Mouse (Mus musculus) 3134 (cell line): ENCODE measurements around the gene Itga2.

Experiments used
- DNase-seq: peaks from one replicate; pipeline ENCODE4 v3.0.0-alpha.2; 2011; ENCODE audit warnings: low spot score; ENCODE audit not compliant: insufficient read length; ENCODE audit errors: extremely low read depth

Itga2 gene

DNA sequence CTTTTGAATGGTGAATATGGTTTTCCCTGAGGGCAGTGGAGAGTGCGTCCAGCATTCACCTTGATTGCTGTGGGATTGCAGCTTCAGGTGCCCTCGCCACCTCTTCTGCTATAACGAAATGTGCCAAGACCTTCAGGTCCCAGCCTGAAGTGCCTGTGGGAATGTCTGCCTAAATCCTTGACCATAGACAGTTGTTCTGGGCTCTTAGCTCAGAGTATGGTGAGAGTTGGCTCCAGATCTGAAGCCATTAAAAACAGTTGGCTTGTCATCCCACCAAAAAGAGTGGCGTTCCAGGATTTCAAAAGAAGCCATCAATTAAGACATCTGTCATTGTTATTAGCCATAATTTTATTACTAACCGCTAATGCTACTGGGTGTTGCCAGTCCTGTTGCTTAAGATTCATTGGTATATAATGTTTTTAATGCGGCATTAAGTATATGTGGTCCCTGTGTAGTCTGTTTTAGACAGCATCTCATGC lies 106.5 kb downstream of the Itga2 start:
- no peak for DNase-seq

DNA sequence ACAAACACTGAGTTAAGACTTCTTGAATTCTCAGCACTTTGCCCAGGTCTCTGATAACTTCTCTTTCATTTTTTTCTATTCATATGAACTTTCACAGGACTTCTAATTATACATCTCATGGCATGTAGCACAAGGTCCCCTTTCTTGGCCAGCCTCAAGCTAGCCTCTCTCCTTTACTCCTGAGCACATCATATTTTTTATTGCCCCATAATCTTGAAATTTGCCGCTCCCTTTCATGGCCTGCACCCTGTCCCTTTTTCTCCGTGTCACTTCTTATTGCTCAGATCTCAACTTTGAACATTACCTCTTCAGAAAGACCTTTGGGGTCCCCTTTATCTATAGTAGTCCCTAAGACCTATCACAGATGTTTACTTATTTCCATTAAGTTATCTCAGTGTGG lies 109.0 kb downstream of the Itga2 start:
- no peak for DNase-seq

DNA sequence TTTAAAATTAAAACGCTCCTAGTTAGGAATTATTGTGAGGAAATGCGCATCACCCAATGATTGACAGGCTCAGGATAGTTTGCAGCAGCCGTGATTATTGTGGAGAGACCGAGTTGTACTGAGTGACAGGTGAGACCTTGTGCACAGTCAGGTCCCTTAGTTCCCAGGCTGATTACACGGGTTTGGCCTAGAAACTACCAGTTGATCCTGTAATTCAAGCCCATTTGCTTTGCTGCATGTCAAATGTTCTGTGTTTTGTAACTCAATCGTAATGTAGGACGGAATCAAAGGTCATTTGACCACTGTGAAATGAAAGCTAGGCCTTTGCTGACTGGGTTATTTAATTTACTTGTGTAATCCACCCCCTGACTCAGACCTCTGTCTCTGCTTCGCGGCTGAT lies 113.4 kb downstream of the Itga2 start:
- DNase-seq: peak; percentile 11

DNA sequence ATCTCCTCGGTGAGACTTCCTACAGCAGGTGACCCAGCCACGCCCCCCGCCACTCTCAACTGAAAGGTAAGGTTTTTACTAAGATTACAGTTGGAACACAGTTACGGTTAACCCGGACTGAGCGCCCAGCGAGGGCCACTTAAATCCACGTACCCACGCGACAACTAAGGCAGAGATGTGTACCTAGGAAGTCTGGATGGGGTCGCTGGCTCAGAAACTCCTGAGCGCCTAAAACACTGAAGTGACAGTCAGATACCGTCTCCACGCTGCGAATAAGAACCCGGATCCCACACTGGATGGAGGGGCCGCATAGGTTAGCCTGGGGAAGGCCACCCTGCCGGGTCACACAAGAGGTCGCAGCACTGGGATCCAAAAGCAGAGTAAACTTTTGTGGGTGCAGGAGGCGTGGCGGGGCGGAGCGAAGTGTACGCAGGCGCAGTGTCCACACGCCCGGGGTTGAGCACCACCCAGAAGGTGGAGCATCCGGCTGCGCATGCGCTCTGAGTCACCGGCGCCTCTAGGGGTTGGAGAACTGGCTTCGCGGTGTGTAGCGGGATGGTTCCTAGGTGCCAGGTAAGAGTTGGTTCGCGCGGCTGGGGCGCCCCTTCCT lies 114.0 kb downstream of the Itga2 start, which contains the start of gene Mocs2:
TSS of gene Mocs2 (plus strand) at position 486 of the 610 bp plus-strand sequence.
- DNase-seq: peak; percentile 85

DNA sequence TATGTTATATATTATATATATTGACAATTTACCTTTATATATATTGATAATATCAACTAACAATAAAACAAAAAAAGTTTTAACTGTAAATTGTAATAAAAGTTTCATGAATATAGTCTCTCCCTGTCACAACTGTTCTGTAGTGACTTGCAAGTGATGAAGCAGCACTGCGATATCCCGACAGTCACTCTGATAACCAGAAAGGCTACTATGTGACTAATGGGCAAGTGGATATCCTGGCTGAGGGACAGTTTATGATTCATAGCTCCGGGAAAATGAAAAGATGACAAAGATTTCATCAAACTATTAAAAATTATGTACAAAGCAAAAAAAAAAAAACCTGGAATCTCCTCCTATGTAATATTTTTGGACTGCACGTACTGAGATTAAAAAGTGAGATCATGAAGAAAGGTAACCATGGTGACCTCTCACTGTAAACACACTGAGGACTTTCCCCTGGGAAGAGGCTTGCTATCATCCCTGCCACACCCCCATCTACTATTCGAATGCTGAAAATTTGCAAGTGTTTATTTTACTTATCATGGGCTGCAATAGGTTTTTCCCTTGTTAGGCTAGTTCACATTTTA lies 122.2 kb downstream of the Itga2 start:
- DNase-seq: no peak

DNA sequence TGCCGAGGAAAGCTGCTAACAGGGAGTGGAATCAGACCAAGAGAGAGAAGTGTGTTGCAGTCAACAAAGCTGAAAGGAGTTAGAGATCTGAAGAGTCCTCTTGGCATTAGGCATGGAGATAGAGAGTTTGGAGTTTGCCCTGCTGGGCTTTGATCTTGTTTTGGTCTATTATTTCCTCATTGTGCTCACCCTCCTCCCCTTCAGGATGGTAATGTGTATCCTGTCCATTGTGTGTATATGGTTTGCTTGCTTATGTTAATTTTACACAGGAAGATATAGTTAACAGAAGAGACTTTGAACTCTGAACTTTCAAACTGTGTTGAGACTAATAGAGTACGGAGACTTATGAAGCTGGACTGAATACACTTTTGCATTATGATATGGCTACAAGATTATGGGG lies 128.9 kb downstream of the Itga2 start:
- no peak for DNase-seq

DNA sequence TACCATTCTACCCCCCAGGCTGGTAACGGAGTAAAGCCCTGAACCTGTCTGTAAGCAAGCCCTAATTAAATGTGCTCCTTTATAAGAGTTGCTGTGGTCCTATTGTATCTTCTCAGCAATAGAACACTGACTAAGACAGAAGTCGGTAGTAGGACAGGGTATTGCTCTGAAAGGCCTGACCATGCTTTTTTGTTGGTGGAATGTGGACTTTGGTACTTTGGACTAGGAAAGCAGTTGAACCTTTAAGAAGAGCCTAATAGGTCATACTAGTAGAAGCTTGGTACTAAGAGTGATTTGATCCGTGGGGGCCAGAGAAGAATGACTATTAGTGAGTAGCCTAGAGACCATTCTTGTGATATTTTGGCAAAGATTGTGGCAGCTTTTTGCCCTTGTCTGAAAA lies 130.0 kb downstream of the Itga2 start:
- DNase-seq: no peak

DNA sequence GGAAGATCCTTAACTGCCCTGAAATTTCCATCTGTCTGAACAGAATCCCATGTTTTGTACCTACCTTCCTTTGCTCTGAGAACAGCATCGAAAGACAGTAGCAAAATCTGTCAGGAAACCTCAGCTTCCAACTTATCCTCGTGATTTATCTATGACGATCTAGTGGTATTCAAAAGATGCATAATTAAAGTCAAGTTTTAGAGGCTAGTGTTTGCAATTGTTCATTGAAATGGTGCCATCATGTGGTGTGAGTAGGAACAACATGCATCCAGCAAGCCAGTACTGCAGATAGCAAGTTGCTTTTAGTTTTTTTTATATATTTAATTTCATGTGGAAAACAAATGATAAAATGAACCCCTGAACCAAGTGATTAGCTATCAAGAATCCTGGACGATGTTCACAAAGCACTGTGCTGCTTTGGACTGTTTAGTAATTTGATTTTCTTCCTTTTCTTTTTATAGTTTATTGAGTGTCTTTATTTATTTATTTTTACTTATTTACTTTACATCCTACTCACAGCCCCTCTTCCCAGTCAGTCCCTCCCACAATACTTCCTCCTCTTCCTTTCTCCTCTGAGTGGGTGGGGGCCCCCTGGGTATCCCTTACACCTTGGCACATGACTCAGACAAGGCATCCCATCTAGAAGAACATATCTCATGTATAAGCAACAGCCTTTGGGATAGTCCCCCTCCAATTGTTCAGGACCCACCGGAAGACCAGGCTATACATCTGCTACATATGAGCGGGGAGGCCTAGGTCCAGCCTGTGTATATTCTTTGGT lies 138.5 kb downstream of the Itga2 start:
- peak; percentile 20 for DNase-seq

DNA sequence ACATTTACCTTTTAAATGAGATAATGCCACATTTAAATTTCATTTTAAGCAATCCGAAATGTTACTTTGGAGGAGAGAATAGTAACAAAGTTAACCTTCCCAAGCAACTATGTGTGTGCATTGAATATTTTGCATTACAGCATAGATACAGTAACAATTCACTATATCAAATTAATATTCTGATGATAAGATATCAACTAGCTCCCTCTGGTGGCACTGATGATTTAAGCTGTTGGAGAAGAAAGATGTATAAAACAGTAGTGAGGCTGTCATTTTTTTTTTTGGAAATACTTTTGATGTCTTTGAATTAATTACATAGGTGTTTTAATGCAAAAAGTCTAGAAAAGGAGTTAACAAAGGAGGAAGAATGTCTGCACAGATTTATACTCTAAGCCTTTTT lies 140.4 kb downstream of the Itga2 start:
- DNase-seq: no peak
